Mouse (Mus musculus) myocyte (in vitro differentiated cells): ENCODE results near the gene Rilpl1.

Experiments
- E2F4 ChIP-seq: IDR thresholded peaks from one replicate; pipeline ENCODE4 v1.6.1; 2011; ENCODE audit warnings: mild to moderate bottlenecking, control low read depth, moderate library complexity; ENCODE audit not compliant: insufficient read depth
- MAX ChIP-seq: IDR thresholded peaks from one replicate; pipeline ENCODE4 v1.6.1; 2011; ENCODE audit warnings: low read depth, mild to moderate bottlenecking, control low read depth
- MYOD1 ChIP-seq, 3 experiments: IDR thresholded peaks; one replicate each; pipeline ENCODE4 v1.6.1; 2011; ENCODE audit warnings: control low read depth in 2 of 3, low read depth in 2 of 3, mild to moderate bottlenecking in 2 of 3, moderate library complexity in 1 of 3; ENCODE audit not compliant: insufficient read length in 2 of 3, control insufficient read depth in 1 of 3
- POLR2A ChIP-seq: IDR thresholded peaks from one replicate; pipeline ENCODE4 v1.6.1; 2011; ENCODE audit warnings: low read depth, mild to moderate bottlenecking, control low read depth, moderate library complexity; ENCODE audit not compliant: insufficient read length
- POLR2AphosphoS2 ChIP-seq: IDR thresholded peaks from one replicate; pipeline ENCODE4 v1.6.1; 2011; ENCODE audit warnings: low read depth, control low read depth; ENCODE audit not compliant: insufficient read length
- TCF12 ChIP-seq: IDR thresholded peaks from one replicate; pipeline ENCODE4 v1.6.1; 2011; ENCODE audit warnings: mild to moderate bottlenecking, control low read depth; ENCODE audit not compliant: poor library complexity, insufficient read depth, severe bottlenecking
- USF1 ChIP-seq: IDR thresholded peaks from one replicate; pipeline ENCODE4 v1.6.1; 2011; ENCODE audit warnings: low read depth, mild to moderate bottlenecking, control low read depth, moderate library complexity

GRCm38 (mm10) chr5:124456762-124457161 lies 74.4 kb downstream of the Rilpl1 start:
- TF ChIP-seq MAX (no peak), POLR2A (no peak), MYOD1 (IDR thresholded peaks at IDR 0.05; ENCODE audit: control insufficient read depth in 1 of 3, insufficient read length in 2 of 3, low read depth in 2 of 3) (no peak), USF1 (no peak), POLR2AphosphoS2 (no peak), E2F4 (no peak), TCF12 (no peak)
